Mouse (Mus musculus): ENCODE results near the gene Ss18l1.

- TF ChIP-seq CTCF (conservative IDR thresholded peaks at IDR 0.05; ENCODE audit: insufficient read depth, insufficient read length, low read depth, low read length) (peak; percentile 50), POLR2A (IDR thresholded peaks at IDR 0.05; ENCODE audit: low read depth, low read length) (no peak)
Measured at GRCm38 (mm10) chr2:180051986-180052733, 9.9 kb downstream of the Ss18l1 start.

Data from kidney, adult 2 months (tissue).